Mouse (Mus musculus) cerebellum, adult (tissue): Measurements from ENCODE around the gene Trabd2b.

Source experiments
- ATAC-seq: cut with Nextera tagmentation; 2 replicates; pipeline ENCODE4 v1.9.2; 2017; ENCODE audit warnings: mild to moderate bottlenecking, moderate library complexity, mixed read lengths; ENCODE audit not compliant: insufficient number of reproducible peaks, low FRiP score, low TSS enrichment

Trabd2b gene

DNA sequence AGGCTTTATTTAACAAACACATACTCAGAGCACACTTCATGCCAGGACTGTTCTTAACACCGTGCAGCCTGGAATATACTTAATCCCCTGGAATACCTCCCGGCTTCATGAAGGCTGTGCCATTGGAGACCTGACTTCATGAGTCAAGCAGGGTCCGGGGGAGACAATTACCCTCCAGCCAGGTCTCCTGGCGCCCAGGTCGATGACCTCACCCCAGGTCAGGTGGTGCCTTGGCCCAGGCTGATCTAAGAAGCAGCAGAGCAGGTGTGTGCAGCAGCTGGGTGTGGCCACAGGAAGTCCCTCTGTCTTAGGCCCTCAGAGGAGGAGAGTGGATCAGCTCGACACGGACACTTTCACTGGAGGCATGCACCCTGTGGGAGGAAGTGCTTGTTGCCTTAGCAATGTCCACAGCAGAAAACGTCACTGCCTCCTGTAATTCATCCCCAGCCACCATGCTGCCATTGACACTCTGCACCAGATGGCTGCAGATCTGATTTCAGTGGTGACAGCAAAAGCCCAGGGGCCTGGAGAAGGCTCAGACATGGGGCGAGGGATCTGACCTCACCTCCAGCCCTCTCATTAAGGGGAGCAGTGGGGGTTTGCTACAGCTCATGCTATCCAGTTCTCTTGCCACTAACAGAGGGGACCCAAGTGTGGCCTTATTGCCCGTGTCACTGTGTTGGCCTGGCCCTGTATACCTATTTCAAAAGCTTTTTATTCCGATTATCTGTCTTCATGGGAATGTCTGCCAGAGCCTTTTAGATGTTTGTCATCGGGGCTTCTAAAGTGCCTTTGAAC is 171.8 kb downstream of the Trabd2b start:
- ATAC-seq, result no peak

DNA sequence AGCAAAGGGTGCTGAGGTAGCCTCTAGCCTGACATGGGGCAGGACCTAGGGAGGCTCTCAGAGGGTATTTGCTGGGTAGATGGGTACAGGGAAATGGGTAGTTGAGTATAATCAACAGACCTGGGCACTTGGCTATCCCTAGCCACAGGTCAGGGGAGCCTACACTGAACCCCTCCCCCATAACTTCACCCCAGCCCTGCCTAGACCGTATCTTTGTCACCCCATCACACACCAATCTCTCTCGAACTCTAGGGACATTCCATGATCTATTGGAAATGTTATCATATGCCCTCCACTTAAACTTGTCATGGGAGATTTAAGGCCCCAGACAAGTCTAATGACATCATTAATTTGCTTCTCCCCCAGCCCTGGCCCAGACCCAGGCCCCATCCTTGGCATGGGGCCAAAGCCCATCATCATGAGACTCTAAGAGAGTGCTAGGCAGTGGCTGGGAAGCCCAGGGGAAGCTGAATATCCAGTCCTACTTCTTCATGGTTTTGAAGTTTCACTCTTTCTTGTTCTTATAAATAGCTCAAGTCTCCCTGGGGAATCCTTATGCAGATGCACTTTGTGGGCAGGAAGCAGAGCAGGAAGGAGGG is 177.1 kb downstream of the Trabd2b start:
- ATAC-seq, result no peak

DNA sequence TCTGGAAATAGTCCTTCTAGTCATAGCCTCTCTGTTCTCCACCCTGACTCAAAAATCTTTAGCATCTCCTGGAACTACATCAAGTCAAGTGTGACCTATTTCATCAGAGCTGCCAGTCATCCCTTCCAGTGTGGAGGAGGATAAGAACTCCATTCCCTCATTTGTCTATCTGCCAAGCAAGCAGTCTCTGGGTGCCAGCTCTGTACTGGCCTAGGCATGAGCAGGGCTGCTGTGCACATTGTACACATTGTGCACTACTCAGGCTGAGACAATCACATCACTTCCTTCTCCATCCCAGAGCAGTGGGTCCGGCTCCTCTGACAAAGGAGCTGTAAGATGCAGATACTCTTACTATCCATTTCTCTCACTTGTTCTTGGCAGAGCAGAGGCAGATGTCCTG is 178.2 kb downstream of the Trabd2b start:
- ATAC-seq, result no peak

- ATAC-seq, result no peak
Measured at GRCm38 (mm10) chr4:114593554-114594215, 187.2 kb downstream of the Trabd2b start.

GRCm38 (mm10) chr4:114595188-114595701 is 188.7 kb downstream of the Trabd2b start:
- ATAC-seq, result no peak

DNA sequence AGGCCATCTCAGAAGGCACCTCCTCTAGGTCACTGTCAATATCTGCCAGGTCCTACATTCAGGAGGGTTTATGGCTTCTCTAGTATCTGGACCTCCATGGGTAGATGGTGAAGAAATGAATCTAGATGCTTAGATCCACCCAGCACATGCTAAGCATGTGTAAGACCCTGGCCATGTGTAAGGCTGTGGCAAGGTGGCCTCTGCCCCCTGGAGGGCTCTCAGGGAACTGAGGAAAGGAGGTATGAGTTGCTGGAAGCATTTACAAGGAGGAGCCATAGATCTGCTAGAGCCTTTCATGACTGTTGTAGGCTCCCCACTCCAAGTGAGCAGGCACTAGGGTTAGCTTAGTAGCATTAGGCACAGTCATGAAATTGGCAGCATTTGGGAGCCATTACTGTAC is 192.6 kb downstream of the Trabd2b start:
- no peak for ATAC-seq

DNA sequence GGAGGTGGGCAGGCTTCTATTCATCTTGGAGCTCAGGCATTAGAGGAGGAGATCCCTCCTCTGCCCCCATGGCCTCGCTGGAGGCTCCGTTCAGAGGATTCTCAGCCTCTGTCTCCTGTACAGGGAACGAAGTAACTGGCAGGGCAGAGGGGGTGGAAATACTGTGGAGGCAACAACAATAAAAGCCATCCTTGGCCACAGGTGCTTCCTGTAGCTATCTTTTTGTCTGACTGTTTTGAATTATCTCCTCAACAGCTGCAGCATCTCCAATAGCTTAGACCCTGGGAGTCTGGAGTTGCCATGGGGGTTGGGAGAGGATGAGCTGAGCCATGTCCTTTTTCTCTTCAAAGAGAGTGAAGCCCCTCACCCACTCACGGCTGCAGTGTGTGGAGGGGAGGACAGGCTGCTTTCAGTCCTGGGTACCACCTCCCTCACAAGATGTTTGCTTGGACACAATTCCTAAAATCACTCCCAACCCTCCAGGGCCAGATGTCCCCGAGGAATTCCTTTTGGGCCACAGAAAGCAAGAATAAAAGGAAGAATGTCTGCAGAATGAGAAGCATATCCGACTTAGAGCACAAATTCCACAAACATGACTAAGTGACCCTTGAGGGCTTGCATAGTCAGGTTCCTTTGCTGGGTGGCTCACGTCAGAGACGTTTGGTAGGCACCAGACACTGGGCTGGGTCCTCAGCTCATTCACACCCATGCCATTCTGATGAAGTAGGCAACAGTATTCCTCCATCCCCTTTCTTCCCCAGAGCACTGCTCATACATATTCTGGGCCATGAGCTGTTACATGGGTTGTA is 194.9 kb downstream of the Trabd2b start:
- no peak for ATAC-seq

GRCm38 (mm10) chr4:114605670-114606069 is 199.1 kb downstream of the Trabd2b start:
- ATAC-seq, result no peak

- ATAC-seq, result no peak
Measured at GRCm38 (mm10) chr4:114607873-114608272, 201.3 kb downstream of the Trabd2b start.

DNA sequence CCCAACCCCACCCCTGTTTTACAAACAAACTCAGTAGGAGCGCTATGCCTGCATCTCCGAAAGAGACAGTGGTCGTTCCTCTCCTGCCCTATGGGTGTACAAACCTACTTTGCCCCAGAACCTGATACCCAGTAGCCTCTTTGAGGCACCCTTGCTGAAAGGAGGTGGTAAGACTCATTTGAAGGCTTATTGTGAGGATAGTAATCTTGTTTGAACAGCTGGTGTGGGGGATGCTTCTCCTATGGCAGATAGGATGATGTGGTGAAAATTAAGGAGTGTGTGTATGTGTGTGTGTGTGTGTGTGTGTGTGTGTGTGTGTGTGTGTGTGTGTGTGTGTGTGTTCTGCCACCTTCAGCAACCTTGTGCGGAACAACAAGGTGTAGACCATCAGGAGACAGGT is 202.8 kb downstream of the Trabd2b start:
- ATAC-seq, result no peak

- no peak for ATAC-seq
Measured at GRCm38 (mm10) chr4:114611166-114611929, 204.8 kb downstream of the Trabd2b start.

- no peak for ATAC-seq
Measured at GRCm38 (mm10) chr4:114612032-114612431, 205.5 kb downstream of the Trabd2b start.

DNA sequence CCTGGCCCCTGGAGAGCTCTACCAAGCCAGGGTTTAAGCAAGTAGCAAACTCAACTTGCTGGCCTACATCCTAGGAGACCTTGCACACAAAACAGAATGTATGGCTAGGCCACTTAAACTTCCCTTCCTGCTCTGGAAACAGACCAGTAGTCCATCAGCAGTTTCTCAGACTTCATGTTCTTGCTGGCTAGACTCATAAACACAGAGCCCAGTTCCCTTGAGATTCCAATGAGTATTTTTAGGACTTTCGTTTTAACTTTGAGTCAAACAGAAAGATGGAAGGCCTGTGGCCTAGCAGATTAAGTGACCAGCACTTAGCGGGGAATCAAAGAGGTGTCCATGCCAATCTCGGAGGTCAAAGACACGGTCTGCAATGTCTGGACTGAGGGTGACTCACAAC is 206.3 kb downstream of the Trabd2b start:
- no peak for ATAC-seq

DNA sequence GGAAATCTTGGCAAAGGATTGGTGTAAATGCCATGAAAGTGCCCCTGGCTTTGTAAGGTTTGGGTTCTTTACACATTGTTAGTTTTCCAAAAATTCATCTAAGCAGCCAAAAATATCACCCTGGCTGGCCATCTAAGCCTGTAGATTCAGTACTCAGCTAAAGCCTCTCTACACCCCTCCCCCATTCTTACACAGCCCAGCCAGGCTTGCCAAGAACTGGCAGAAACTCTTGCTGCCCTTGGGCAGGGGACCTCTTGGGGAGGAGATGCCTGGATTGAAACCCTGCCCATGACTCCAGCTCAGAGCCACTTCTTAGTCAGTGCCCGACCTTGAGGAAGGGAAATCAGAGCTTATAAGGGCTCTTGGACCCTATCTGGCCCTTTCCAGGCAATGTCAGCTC is 207.6 kb downstream of the Trabd2b start:
- no peak for ATAC-seq

DNA sequence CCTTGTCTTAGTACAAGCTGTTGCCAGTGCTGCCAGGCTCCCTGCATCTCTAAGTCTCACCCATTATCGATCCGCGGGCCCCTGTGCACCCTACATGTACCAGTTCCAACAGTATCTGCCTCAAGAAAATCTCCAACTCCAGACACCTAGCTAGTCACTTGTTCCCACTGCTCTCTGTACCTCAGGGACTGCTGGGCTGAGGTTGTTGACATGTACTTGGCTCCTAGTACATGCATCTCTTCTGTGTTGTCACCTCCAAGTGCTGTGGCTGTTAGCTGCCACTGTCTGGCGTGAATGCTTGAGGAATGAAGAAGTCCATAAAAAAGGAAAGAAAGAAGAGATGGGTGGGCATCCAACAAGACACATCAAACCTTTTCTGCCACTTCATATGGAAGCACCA is 209.2 kb downstream of the Trabd2b start:
- ATAC-seq, result no peak

DNA sequence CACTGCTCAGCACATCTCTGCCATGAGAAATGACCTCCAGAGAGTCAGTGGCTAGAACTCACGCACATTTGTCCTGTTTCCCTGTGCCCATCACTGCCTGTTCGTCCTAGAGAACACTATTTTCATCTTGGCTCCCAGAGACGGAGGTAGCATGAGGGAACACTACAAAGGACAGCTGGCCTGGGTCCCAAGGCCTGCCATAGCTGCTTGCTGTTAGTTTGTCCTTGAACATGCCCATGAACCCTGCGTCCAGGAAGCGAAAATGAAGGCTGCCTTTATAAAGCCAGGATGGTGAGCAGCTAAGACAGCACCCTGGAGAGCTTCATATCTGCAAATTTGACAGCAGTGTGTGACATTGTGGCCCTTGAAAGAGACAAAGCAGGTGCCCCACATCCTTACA is 216.4 kb downstream of the Trabd2b start:
- no peak for ATAC-seq

GRCm38 (mm10) chr4:114624114-114624910 is 217.8 kb downstream of the Trabd2b start:
- ATAC-seq, result no peak

- no peak for ATAC-seq
Measured at GRCm38 (mm10) chr4:114625357-114625756, 218.8 kb downstream of the Trabd2b start.

DNA sequence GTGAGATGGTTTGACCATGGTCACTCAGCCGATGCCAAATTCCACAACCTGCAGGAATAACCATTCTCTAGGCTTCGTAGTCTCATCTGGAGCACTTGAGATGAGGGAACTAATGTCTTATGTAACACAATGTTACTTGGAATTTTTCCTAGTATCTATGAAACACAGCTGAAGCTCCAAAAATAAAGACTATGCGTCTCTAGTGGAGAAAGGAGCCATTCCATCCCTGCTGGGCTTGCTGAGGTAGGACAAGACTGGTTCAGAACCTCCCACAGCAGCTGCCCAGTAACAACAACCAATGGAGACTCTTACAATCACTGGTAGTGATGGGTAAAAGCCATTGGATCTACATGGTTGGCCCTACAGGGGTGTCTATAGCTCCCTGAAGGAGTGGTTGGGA is 219.4 kb downstream of the Trabd2b start:
- no peak for ATAC-seq
